Mouse (Mus musculus) embryonic facial prominence, embryonic 10.5 days (tissue): Measurements from ENCODE around the gene Fut11. TPM values are rescaled to one million over a fixed set of nuclear protein-coding genes. Genes with fewer than 3 reads are reported as not detected.

Source experiments
- DNase-seq: peaks from one replicate; pipeline ENCODE4 v3.0.0-alpha.2; 2017; ENCODE audit warnings: low spot score
- H3K27ac ChIP-seq: fragments of 300-500 bp; sonication (generic); replicated peaks from 2 replicates; pipeline ENCODE4 v1.5.1; 2016; ENCODE audit warnings: mild to moderate bottlenecking
- H3K27me3 ChIP-seq: fragments of 300-500 bp; sonication (generic); replicated peaks from 2 replicates; pipeline ENCODE4 v1.6.1; 2016; ENCODE audit warnings: low read depth, mild to moderate bottlenecking; ENCODE audit not compliant: poor library complexity, severe bottlenecking
- H3K36me3 ChIP-seq: fragments of 300-500 bp; sonication (generic); replicated peaks from 2 replicates; pipeline ENCODE4 v1.6.1; 2016; ENCODE audit warnings: mild to moderate bottlenecking, moderate library complexity
- H3K4me1 ChIP-seq: fragments of 300-500 bp; sonication (generic); 2 replicates; pipeline ENCODE4 v1.6.1; 2016
- H3K4me3 ChIP-seq: fragments of 300-500 bp; sonication (generic); 2 replicates; pipeline ENCODE4 v1.5.1; 2016; ENCODE audit warnings: mild to moderate bottlenecking, moderate library complexity
- H3K9me3 ChIP-seq: fragments of 300-500 bp; sonication (generic); 2 replicates; pipeline ENCODE4 v1.6.1; 2016; ENCODE audit warnings: mild to moderate bottlenecking
- WGBS: fragments of 180-500 bp; shearing (Covaris S2); methylation state at CpG from one replicate; pipeline ENCODE4 v1.1.7; 2016; 5-methylcytosine and 5-hydroxymethylcytosine counted together
- polyA plus RNA-seq: library from polyadenylated mRNA; unstranded; fragments of >200 nt; fragmentation: Nextera tagmentation; extraction: Ambion mirVana; gene quantifications from 2 replicates; pipeline ENCODE4 v1.2.1, GENCODE M21; 2016

Gene Fut11
- polyA plus RNA-seq, 1 experiment from 2014 or later, result 20.9 TPM

GRCm38 (mm10) chr14:20733041-20733951, 38.5 kb downstream of the Fut11 start:
- no peak for DNase-seq
- Histone ChIP-seq H3K4me1 (peaks cover 27% of the 10 kb centered on the region), H3K27ac (peak overlapping the region; percentile 97), H3K27me3 (no peaks in the 10 kb centered on the region), H3K4me3 (peak overlapping the region; percentile 96), H3K9me3 (no peaks in the 10 kb centered on the region), H3K36me3 (peaks cover 73% of the 10 kb centered on the region)
- 51% methylated on average over 12 of the region's 12 CpGs for WGBS

- under 1% methylated on average over 81 of the region's 81 CpGs for WGBS
- peak; percentile 93 for DNase-seq
- Histone ChIP-seq H3K4me1 (peaks cover 27% of the 10 kb centered on the region), H3K27me3 (no peaks in the 10 kb centered on the region), H3K9me3 (no peaks in the 10 kb centered on the region), H3K27ac (peak within 1 kb of the TSS; percentile 97), H3K36me3 (peaks cover 73% of the 10 kb centered on the region), H3K4me3 (peak within 1 kb of the TSS; percentile 96)
Observed at GRCm38 (mm10) chr14:20733952-20734774, 39.4 kb downstream of the Fut11 start, which contains the start of gene Ndst2. Gene Ndst2 (minus strand): TSS chr14:20734562.

GRCm38 (mm10) chr14:20735052-20735451, 40.3 kb downstream of the Fut11 start:
- no peaks in the 10 kb centered on the region for H3K9me3 ChIP-seq
- peak overlapping the region; percentile 96; the same call in 1 of the 2 replicates for H3K4me3 ChIP-seq
- 76% methylated on average over 2 of the region's 2 CpGs for WGBS
- peak overlapping the region; percentile 97 for H3K27ac ChIP-seq
- peaks cover 73% of the 10 kb centered on the region for H3K36me3 ChIP-seq
- no peaks in the 10 kb centered on the region for H3K27me3 ChIP-seq
- peaks cover 28% of the 10 kb centered on the region for H3K4me1 ChIP-seq
- DNase-seq, result no peak

GRCm38 (mm10) chr14:20735892-20736390, 41.2 kb downstream of the Fut11 start:
- no peaks in the 10 kb centered on the region for H3K9me3 ChIP-seq
- DNase-seq, result no peak
- H3K36me3 ChIP-seq, result peaks cover 73% of the 10 kb centered on the region
- 89% methylated on average over 13 of the region's 13 CpGs for WGBS
- H3K4me1 ChIP-seq, result peaks cover 35% of the 10 kb centered on the region
- H3K4me3 ChIP-seq, result no peak overlapping the region
- no peak overlapping the region for H3K27ac ChIP-seq
- no peaks in the 10 kb centered on the region for H3K27me3 ChIP-seq

GRCm38 (mm10) chr14:20737306-20737705, 42.5 kb downstream of the Fut11 start:
- Histone ChIP-seq H3K27ac (no peak overlapping the region), H3K4me1 (peaks cover 44% of the 10 kb centered on the region), H3K27me3 (no peaks in the 10 kb centered on the region), H3K9me3 (no peaks in the 10 kb centered on the region), H3K4me3 (no peak overlapping the region), H3K36me3 (peaks cover 73% of the 10 kb centered on the region)
- WGBS, result 42% methylated on average over 14 of the region's 14 CpGs
- peak; percentile 65 for DNase-seq

GRCm38 (mm10) chr14:20738511-20738910, 43.7 kb downstream of the Fut11 start:
- peaks cover 77% of the 10 kb centered on the region for H3K36me3 ChIP-seq
- 90% methylated on average over 8 of the region's 8 CpGs for WGBS
- no peak for DNase-seq

GRCm38 (mm10) chr14:20741301-20741700, 46.5 kb downstream of the Fut11 start:
- Histone ChIP-seq H3K4me1 (peaks cover 23% of the 10 kb centered on the region), H3K27me3 (no peaks in the 10 kb centered on the region), H3K9me3 (no peaks in the 10 kb centered on the region), H3K4me3 (no peak overlapping the region), H3K27ac (no peak overlapping the region), H3K36me3 (peaks cover 93% of the 10 kb centered on the region)
- DNase-seq, result no peak
- 88% methylated on average over 9 of the region's 9 CpGs for WGBS

More at GRCm38 (mm10) chr14:20738511-20738910, 43.7 kb downstream of the Fut11 start:
- Histone ChIP-seq H3K4me3 (no peak overlapping the region), H3K9me3 (no peaks in the 10 kb centered on the region), H3K27me3 (no peaks in the 10 kb centered on the region), H3K27ac (no peak overlapping the region), H3K4me1 (peaks cover 38% of the 10 kb centered on the region)

GRCm38 (mm10) chr14:20743614-20744013, 48.8 kb downstream of the Fut11 start:
- Histone ChIP-seq H3K27me3 (no peaks in the 10 kb centered on the region), H3K4me3 (no peak overlapping the region), H3K9me3 (no peaks in the 10 kb centered on the region), H3K36me3 (peaks cover 88% of the 10 kb centered on the region), H3K27ac (no peak overlapping the region), H3K4me1 (peaks cover 17% of the 10 kb centered on the region)
- DNase-seq, result no peak
- 89% methylated on average over 3 of the region's 3 CpGs for WGBS

- no peaks in the 10 kb centered on the region for H3K27me3 ChIP-seq
- H3K4me3 ChIP-seq, result no peak overlapping the region
- WGBS, result 90% methylated on average over 3 of the region's 3 CpGs
- peaks cover 57% of the 10 kb centered on the region for H3K36me3 ChIP-seq
- H3K27ac ChIP-seq, result no peak overlapping the region
- no peaks in the 10 kb centered on the region; the same call in 1 of the 2 replicates for H3K4me1 ChIP-seq
- no peaks in the 10 kb centered on the region for H3K9me3 ChIP-seq
- DNase-seq, result no peak
Observed at GRCm38 (mm10) chr14:20746935-20747334, 52.2 kb downstream of the Fut11 start.

- no peaks in the 10 kb centered on the region for H3K27me3 ChIP-seq
- no peak for DNase-seq
- H3K4me1 ChIP-seq, result no peaks in the 10 kb centered on the region
- peaks cover 53% of the 10 kb centered on the region for H3K36me3 ChIP-seq
- H3K27ac ChIP-seq, result no peak overlapping the region
- no peaks in the 10 kb centered on the region for H3K9me3 ChIP-seq
- WGBS, result 67% methylated on average over 4 of the region's 4 CpGs
- H3K4me3 ChIP-seq, result no peak overlapping the region
Observed at GRCm38 (mm10) chr14:20748388-20748787, 53.6 kb downstream of the Fut11 start.

- Histone ChIP-seq H3K27me3 (no peaks in the 10 kb centered on the region), H3K4me3 (no peak overlapping the region), H3K9me3 (no peaks in the 10 kb centered on the region), H3K4me1 (no peaks in the 10 kb centered on the region), H3K27ac (no peak overlapping the region), H3K36me3 (peaks cover 51% of the 10 kb centered on the region)
- DNase-seq, result no peak
- 86% methylated on average over 4 of the region's 4 CpGs for WGBS
Observed at GRCm38 (mm10) chr14:20749494-20750051, 54.8 kb downstream of the Fut11 start.

- Histone ChIP-seq H3K4me3 (no peak overlapping the region), H3K36me3 (peaks cover 51% of the 10 kb centered on the region), H3K9me3 (no peaks in the 10 kb centered on the region), H3K27me3 (no peaks in the 10 kb centered on the region), H3K27ac (no peak overlapping the region), H3K4me1 (no peaks in the 10 kb centered on the region)
- DNase-seq, result no peak
- 93% methylated on average over 5 of the region's 5 CpGs for WGBS
Observed at GRCm38 (mm10) chr14:20750503-20750902, 55.7 kb downstream of the Fut11 start.
